Mouse (Mus musculus) CD4-positive naive resting alpha-beta T cell, adult 76 days (primary cell): ENCODE data around the gene Gm960. TPM values are rescaled to one million over a fixed set of nuclear protein-coding genes. Genes with fewer than 3 reads are reported as not detected.

Experiments used
- total RNA-seq: library from RNA; stranded (reverse); gene quantifications from one replicate; pipeline ENCODE4 v1.2.4, GENCODE M21; 2023

Gene Gm960
- not detected for total RNA-seq

DNA sequence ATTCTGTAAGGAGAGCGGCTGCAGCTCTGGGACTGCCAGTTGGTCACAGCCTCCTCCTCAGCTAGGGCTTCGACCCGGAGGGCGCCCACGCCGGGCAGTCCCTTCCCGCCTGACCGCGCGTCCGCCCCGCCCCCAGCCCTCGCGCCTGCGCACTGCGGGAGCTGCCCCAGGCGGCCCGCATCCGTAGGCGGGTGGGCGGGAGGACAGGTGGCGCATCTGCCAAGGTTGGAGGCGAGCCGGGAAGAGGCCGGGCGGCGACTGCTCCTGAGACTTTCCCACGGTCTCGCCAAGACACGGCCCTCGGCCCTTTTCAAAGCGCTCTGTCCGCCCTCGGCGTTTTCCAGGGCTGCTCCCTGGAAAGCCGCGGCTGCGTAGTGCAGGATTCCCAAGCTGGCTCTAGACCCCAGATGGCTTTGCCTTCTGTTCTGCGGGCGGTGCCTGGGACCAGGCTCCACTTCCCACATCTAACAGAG lies at the start of gene Gm960:
Gene Gm960, minus strand, starts transcription at position 464 of the 473 bp plus-strand sequence.

DNA sequence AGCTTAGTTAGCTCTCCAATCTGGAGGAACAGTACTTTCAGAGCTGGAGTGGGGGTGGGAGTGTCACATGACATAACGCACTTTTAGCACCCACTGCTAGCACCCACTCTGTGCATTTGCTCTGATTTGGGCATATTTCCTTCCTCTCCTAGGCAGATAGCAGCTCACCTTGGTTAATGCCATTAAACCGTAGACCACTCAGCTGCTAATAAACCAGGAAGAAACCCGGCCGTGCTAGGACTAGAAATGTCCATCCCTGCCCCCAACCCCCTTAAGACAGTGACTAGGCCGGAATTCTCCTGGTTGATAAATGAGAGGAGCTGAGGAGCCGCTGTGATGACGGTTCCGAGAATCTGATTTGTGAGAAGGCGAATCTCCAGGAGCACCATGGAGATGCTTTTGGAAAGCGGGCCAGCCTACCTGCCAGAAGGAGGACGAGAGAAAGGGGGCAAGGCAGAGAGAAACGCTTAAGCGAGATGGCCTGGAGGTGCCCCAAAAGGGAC lies 12.7 kb upstream of the Gm960 start, which contains the start of gene Sptbn2:
Gene Sptbn2, plus strand, starts transcription at position 70 of the 503 bp plus-strand sequence.

DNA sequence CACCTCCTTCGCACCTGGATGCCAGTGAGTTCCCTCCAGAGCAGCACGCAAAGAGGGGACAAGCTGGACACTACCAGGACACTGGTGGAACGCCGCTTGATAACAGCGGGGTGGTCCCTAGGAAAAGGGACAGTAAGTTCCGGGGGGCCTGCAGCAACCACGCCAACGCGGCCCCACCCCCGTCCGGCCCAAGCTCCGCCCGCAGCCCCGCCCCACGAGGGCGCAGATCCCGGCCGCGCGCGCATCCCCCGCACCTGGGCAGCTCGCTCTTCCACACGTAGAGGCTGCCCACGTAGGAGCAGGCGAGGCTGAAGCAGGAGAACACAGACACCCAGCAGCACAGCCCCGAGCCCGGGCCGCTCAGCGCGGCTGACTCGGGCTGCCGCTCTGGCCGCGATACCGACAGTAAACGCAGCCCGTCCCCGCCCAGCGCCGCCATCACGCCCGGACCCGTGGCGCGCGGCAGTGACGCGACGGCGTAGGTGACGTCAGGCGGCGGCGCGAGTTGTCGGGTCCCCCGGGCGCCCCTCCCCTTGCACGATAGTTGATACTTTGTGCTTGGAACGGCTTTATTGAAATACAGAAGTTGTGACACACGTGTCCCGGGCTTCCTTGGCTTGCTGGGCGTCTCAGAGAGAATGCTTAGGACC lies 73.2 kb downstream of the Gm960 start, which contains the start of gene Rce1:
Gene Rce1, minus strand, starts transcription at position 463 of the 650 bp plus-strand sequence.

GRCm38 (mm10) chr19:4615151-4616093 lies 83.0 kb downstream of the Gm960 start, which contains the start of gene Lrfn4:
TSS of gene Lrfn4 (minus strand) at chr19:4615667.

Other genes starting within 250 kb of the Gm960 start
- not detected for gene Syt12, start 221.2 kb downstream of the Gm960 start, total RNA-seq
- gene 2010003K11Rik, start 200.1 kb downstream of the Gm960 start, total RNA-seq, result not detected
- 3.6 TPM for gene Pcx, start 188.2 kb downstream of the Gm960 start, total RNA-seq
- gene Lrfn4, start 83.0 kb downstream of the Gm960 start, total RNA-seq, result 0.50 TPM
- gene Rce1, start 73.0 kb downstream of the Gm960 start, total RNA-seq, result 43.7 TPM
- not detected for gene Sptbn2, start 12.5 kb upstream of the Gm960 start, total RNA-seq
- gene Rbm4b, start 57.8 kb upstream of the Gm960 start, total RNA-seq, result 27.9 TPM
- 81.1 TPM for gene Rbm4, start 95.2 kb upstream of the Gm960 start, total RNA-seq
- gene Gm21992, start 112.9 kb upstream of the Gm960 start, total RNA-seq, result 26.8 TPM
- gene Rbm14, start 113.0 kb upstream of the Gm960 start, total RNA-seq, result 92.3 TPM
- gene Ccs, start 140.7 kb upstream of the Gm960 start, total RNA-seq, result 42.2 TPM
- not detected for gene Ccdc87, start 140.7 kb upstream of the Gm960 start, total RNA-seq
- gene Ctsf, start 156.5 kb upstream of the Gm960 start, total RNA-seq, result 11.4 TPM
- gene Actn3, start 179.2 kb upstream of the Gm960 start, total RNA-seq, result not detected
- gene Zdhhc24, start 180.0 kb upstream of the Gm960 start, total RNA-seq, result 4.9 TPM
- 2.5 TPM for gene Bbs1, start 208.0 kb upstream of the Gm960 start, total RNA-seq
- 57.1 TPM for gene Dpp3, start 229.6 kb upstream of the Gm960 start, total RNA-seq
- 1.9 TPM for gene Peli3, start 244.5 kb upstream of the Gm960 start, total RNA-seq